Mouse (Mus musculus) hindbrain, embryonic 15.5 days (tissue): ENCODE measurements around the gene Hes3. TPM values are rescaled to one million over a fixed set of nuclear protein-coding genes. Genes with fewer than 3 reads are reported as not detected.

Experiments used
- ATAC-seq: fragments of 200-750 bp; cut with Nextera tagmentation; 2 replicates; pipeline ENCODE4 v1.8.0; 2017; ENCODE audit warnings: low read depth, moderate number of reproducible peaks, moderate TSS enrichment; ENCODE audit not compliant: low FRiP score
- H3K27ac ChIP-seq: fragments of 300-500 bp; sonication (generic); replicated peaks from 2 replicates; pipeline ENCODE4 v1.5.1; 2015; ENCODE audit warnings: mild to moderate bottlenecking, inconsistent platforms
- H3K27me3 ChIP-seq: fragments of 300-500 bp; sonication (generic); 2 replicates; pipeline ENCODE4 v1.6.1; 2015; ENCODE audit warnings: control low read depth, inconsistent platforms
- H3K36me3 ChIP-seq: fragments of 300-500 bp; sonication (generic); 2 replicates; pipeline ENCODE4 v1.6.1; 2015; ENCODE audit warnings: control low read depth, inconsistent platforms
- H3K4me1 ChIP-seq: fragments of 300-500 bp; sonication (generic); replicated peaks from 2 replicates; pipeline ENCODE4 v1.6.1; 2015; ENCODE audit warnings: control low read depth, inconsistent platforms
- H3K4me2 ChIP-seq: fragments of 300-500 bp; sonication (generic); 2 replicates; pipeline ENCODE4 v1.6.1; 2015; ENCODE audit warnings: moderate library complexity, mild to moderate bottlenecking, inconsistent platforms
- H3K4me3 ChIP-seq: fragments of 300-500 bp; sonication (generic); 2 replicates; pipeline ENCODE4 v1.5.1; 2015; ENCODE audit warnings: mild to moderate bottlenecking, inconsistent platforms
- H3K9ac ChIP-seq: fragments of 300-500 bp; sonication (generic); 2 replicates; pipeline ENCODE4 v1.6.1; 2015; ENCODE audit warnings: inconsistent platforms
- H3K9me3 ChIP-seq: fragments of 300-500 bp; sonication (generic); 2 replicates; pipeline ENCODE4 v1.6.1; 2016; ENCODE audit warnings: control low read depth, inconsistent platforms
- WGBS: fragments of 180-500 bp; shearing (Covaris S2); methylation state at CpG from one replicate; pipeline ENCODE4 v1.1.7; 2015; 5-methylcytosine and 5-hydroxymethylcytosine counted together
- polyA plus RNA-seq: library from polyadenylated mRNA; unstranded; fragments of >200 nt; fragmentation: Nextera tagmentation; extraction: Ambion mirVana; gene quantifications from 2 replicates; pipeline ENCODE4 v1.2.1, GENCODE M21; 2015

Gene Hes3
- 0.47 and 3.0 TPM in 2 replicates for polyA plus RNA-seq

GRCm38 (mm10) chr4:152291562-152291961, at the start of gene Hes3:
Hes3 (minus strand) TSS chr4:152291662.
- WGBS = 17% methylated on average over 6 of the region's 6 CpGs
- H3K27ac ChIP-seq = no peak within 1 kb of the TSS
- peak within 1 kb of the TSS; percentile 5; the same call in 1 of the 2 replicates for H3K9ac ChIP-seq
- peak within 1 kb of the TSS; percentile 30 for H3K4me3 ChIP-seq
- no peaks in the 10 kb centered on the region for H3K9me3 ChIP-seq
- no peak for ATAC-seq
- no peaks in the 10 kb centered on the region for H3K36me3 ChIP-seq
- peaks cover 83% of the 10 kb centered on the region for H3K27me3 ChIP-seq
- H3K4me2 ChIP-seq = peak within 1 kb of the TSS; percentile 59
- H3K4me1 ChIP-seq = peaks cover 54% of the 10 kb centered on the region

- no peak for ATAC-seq
- H3K27me3 ChIP-seq = no peaks in the 10 kb centered on the region
- H3K9me3 ChIP-seq = no peaks in the 10 kb centered on the region
- H3K9ac ChIP-seq = no peak overlapping the region
- no peak overlapping the region for H3K27ac ChIP-seq
- H3K4me1 ChIP-seq = peaks cover 64% of the 10 kb centered on the region
- 0 out of 2 replicates have a peak, but pooled peaks cover 3% of the 10 kb centered on the region for H3K36me3 ChIP-seq
- peak overlapping the region; percentile 82 for H3K4me2 ChIP-seq
- 35% methylated on average over 15 of the region's 15 CpGs for WGBS
- peak overlapping the region; percentile 79 for H3K4me3 ChIP-seq
Measured at GRCm38 (mm10) chr4:152340584-152341284, 49.3 kb upstream of the Hes3 start.

GRCm38 (mm10) chr4:152339293-152339790, 47.9 kb upstream of the Hes3 start:
- ATAC-seq = peak; percentile 23; the same call in 1 of the 2 replicates
- peak overlapping the region; percentile 79 for H3K4me3 ChIP-seq
- H3K9ac ChIP-seq = peak overlapping the region; percentile 90
- no peaks in the 10 kb centered on the region for H3K9me3 ChIP-seq
- H3K4me1 ChIP-seq = peaks cover 54% of the 10 kb centered on the region
- H3K4me2 ChIP-seq = peak overlapping the region; percentile 82
- no peaks in the 10 kb centered on the region for H3K27me3 ChIP-seq
- H3K27ac ChIP-seq = peak overlapping the region; percentile 84
- WGBS = 2% methylated on average over 23 of the region's 26 CpGs
- H3K36me3 ChIP-seq = 0 out of 2 replicates have a peak, but pooled peaks cover 3% of the 10 kb centered on the region

- peak; percentile 44 for ATAC-seq
- H3K27ac ChIP-seq = peak within 1 kb of the TSS; percentile 84
- H3K9me3 ChIP-seq = no peaks in the 10 kb centered on the region
- peaks cover 49% of the 10 kb centered on the region for H3K4me1 ChIP-seq
- peak within 1 kb of the TSS; percentile 90 for H3K9ac ChIP-seq
- no peaks in the 10 kb centered on the region for H3K27me3 ChIP-seq
- peak within 1 kb of the TSS; percentile 82 for H3K4me2 ChIP-seq
- 0 out of 2 replicates have a peak, but pooled peaks cover 9% of the 10 kb centered on the region for H3K36me3 ChIP-seq
- WGBS = under 1% methylated on average over 73 of the region's 120 CpGs
- H3K4me3 ChIP-seq = peak within 1 kb of the TSS; percentile 79
Measured at GRCm38 (mm10) chr4:152338419-152339292, 47.2 kb upstream of the Hes3 start, which contains the start of gene Chd5. Chd5 (plus strand) TSS chr4:152338651.

- H3K9ac ChIP-seq = no peak overlapping the region
- H3K27ac ChIP-seq = no peak overlapping the region
- WGBS = 25% methylated on average over 6 of the region's 6 CpGs
- H3K36me3 ChIP-seq = 0 out of 2 replicates have a peak, but pooled peaks cover 11% of the 10 kb centered on the region
- no peak for ATAC-seq
- no peak overlapping the region for H3K4me2 ChIP-seq
- H3K4me1 ChIP-seq = peaks cover 46% of the 10 kb centered on the region
- no peaks in the 10 kb centered on the region for H3K9me3 ChIP-seq
- no peaks in the 10 kb centered on the region for H3K27me3 ChIP-seq
- H3K4me3 ChIP-seq = no peak overlapping the region
Measured at GRCm38 (mm10) chr4:152337772-152338171, 46.3 kb upstream of the Hes3 start.

GRCm38 (mm10) chr4:152333587-152333986, 42.1 kb upstream of the Hes3 start:
- H3K36me3 ChIP-seq = peaks cover 50% of the 10 kb centered on the region
- no peak overlapping the region for H3K27ac ChIP-seq
- no peak overlapping the region for H3K4me2 ChIP-seq
- no peaks in the 10 kb centered on the region for H3K27me3 ChIP-seq
- H3K4me1 ChIP-seq = peaks cover 10% of the 10 kb centered on the region
- H3K9ac ChIP-seq = no peak overlapping the region
- no peak overlapping the region for H3K4me3 ChIP-seq
- H3K9me3 ChIP-seq = no peaks in the 10 kb centered on the region
- WGBS = 89% methylated on average over 12 of the region's 12 CpGs
- ATAC-seq = no peak

GRCm38 (mm10) chr4:152332952-152333351, 41.5 kb upstream of the Hes3 start:
- H3K4me3 ChIP-seq = no peak overlapping the region
- 28% methylated on average over 2 of the region's 2 CpGs for WGBS
- H3K36me3 ChIP-seq = peaks cover 50% of the 10 kb centered on the region
- no peak overlapping the region for H3K4me2 ChIP-seq
- no peak overlapping the region for H3K27ac ChIP-seq
- H3K9me3 ChIP-seq = no peaks in the 10 kb centered on the region
- ATAC-seq = peak; percentile 67
- H3K27me3 ChIP-seq = no peaks in the 10 kb centered on the region
- H3K4me1 ChIP-seq = 0 out of 2 replicates have a peak, but pooled peaks cover 7% of the 10 kb centered on the region
- H3K9ac ChIP-seq = no peak overlapping the region

- 84% methylated on average over 6 of the region's 6 CpGs for WGBS
- Histone ChIP-seq H3K4me2 (no peak overlapping the region), H3K9ac (no peak overlapping the region), H3K9me3 (no peaks in the 10 kb centered on the region), H3K27ac (no peak overlapping the region), H3K4me1 (peaks cover 22% of the 10 kb centered on the region), H3K27me3 (no peaks in the 10 kb centered on the region), H3K4me3 (no peak overlapping the region), H3K36me3 (peaks cover 42% of the 10 kb centered on the region)
- ATAC-seq = no peak
Measured at GRCm38 (mm10) chr4:152328691-152329090, 37.2 kb upstream of the Hes3 start.

- Histone ChIP-seq H3K4me2 (peak overlapping the region; percentile 73), H3K9ac (peak overlapping the region; percentile 86), H3K27ac (no peak overlapping the region), H3K4me1 (peaks cover 17% of the 10 kb centered on the region), H3K4me3 (peak overlapping the region; percentile 78), H3K9me3 (no peaks in the 10 kb centered on the region), H3K27me3 (no peaks in the 10 kb centered on the region), H3K36me3 (peaks cover 30% of the 10 kb centered on the region)
- ATAC-seq = no peak
- WGBS = 2% methylated on average over 11 of the region's 11 CpGs
Measured at GRCm38 (mm10) chr4:152326543-152326942, 35.1 kb upstream of the Hes3 start.

GRCm38 (mm10) chr4:152325574-152326411, 34.3 kb upstream of the Hes3 start, which contains the start of gene Rpl22:
Rpl22 (plus strand) TSS chr4:152325742.
- H3K4me2 ChIP-seq = peak within 1 kb of the TSS; percentile 73
- H3K27ac ChIP-seq = peak within 1 kb of the TSS; percentile 78
- peaks cover 23% of the 10 kb centered on the region for H3K36me3 ChIP-seq
- H3K9ac ChIP-seq = peak within 1 kb of the TSS; percentile 86
- ATAC-seq = peak; percentile 97
- H3K27me3 ChIP-seq = no peaks in the 10 kb centered on the region
- WGBS = under 1% methylated on average over 70 of the region's 70 CpGs
- no peaks in the 10 kb centered on the region for H3K9me3 ChIP-seq
- peak within 1 kb of the TSS; percentile 78 for H3K4me3 ChIP-seq
- H3K4me1 ChIP-seq = peaks cover 17% of the 10 kb centered on the region
